Comparison of ENCODE assay signal across 20 mouse cellular contexts in the genomic region with DNA sequence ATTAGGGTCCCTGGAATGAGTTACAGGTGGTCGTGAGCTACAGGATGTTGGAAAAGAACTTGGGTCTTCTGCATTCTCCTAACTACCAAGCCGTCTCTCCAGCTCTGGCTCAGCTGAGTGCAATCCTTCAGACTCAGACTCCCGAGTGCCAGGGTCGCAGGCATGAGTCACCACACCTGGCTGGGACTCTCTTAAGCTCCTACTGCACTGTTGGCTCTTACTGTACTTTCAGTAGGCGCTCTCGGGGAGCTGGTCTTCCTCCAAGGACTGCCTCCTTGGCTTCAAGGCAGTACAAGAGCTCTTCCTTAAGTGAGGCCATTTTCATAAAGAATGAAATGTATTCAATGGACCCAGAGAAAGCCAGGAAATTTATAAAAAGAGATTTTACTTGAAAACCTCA. TPM values are rescaled to one million over a fixed set of nuclear protein-coding genes. Genes with fewer than 3 reads are reported as not detected.
DNase-seq lines count a peak whose midpoint lies in the region; ATAC-seq and TF ChIP-seq lines count a peak whose summit lies in the region.
"Had no signal": no experiment of that assay in that cellular context is flagged by ENCODE, and none has a peak within 500 bp of the region (broad histone marks: within the 10 kb centered on the region; RNA-seq: fewer than 3 reads in every experiment).

No protein-coding gene starts in this region.

- no peak overlapping the region for H3K9ac ChIP-seq in stomach, embryonic 16.5 days (ENCODE audit: low read length)
- no peak overlapping the region for H3K9ac ChIP-seq in midbrain, embryonic 14.5 days (replicated peaks; ENCODE audit: low read length)
- H3K9ac ChIP-seq: liver, postnatal 0 days had no signal

- peaks cover 6% of the 10 kb centered on the region; the same call in 1 of the 2 replicates for H3K36me3 ChIP-seq in stomach, embryonic 16.5 days (ENCODE audit: control insufficient read depth, insufficient read depth, low read length)
- H3K36me3 ChIP-seq in midbrain, embryonic 14.5 days (ENCODE audit: control insufficient read depth, insufficient read depth, low read length), result peaks cover 12% of the 10 kb centered on the region

- DNase-seq in cerebellum, adult 2 months, result peak; percentile 62 to 81
- no peak for DNase-seq in cerebellum, postnatal 14 days
- DNase-seq in lung, postnatal 36 days, result peak; percentile 39
- DNase-seq in lung, adult 2 months, result no peak
- peak; percentile 60 for DNase-seq in adrenal gland, postnatal 14 days
- DNase-seq in midbrain, embryonic 14.5 days, result no peak
- DNase-seq: B cell, adult 2 months; gastrocnemius, postnatal 10 days; kidney, adult 9 months; layer of hippocampus, postnatal 36 days; liver; liver, postnatal 0 days; right cerebral cortex, postnatal 4 days had no signal

- H3K4me1 ChIP-seq in cerebellum, adult 2 months (ENCODE audit: control insufficient read depth, insufficient read depth, low read length), result peaks cover 16% of the 10 kb centered on the region
- no peaks in the 10 kb centered on the region for H3K4me1 ChIP-seq in lung, adult 2 months (ENCODE audit: control insufficient read depth, insufficient read depth, low read length)
- H3K4me1 ChIP-seq in stomach, embryonic 16.5 days (ENCODE audit: control insufficient read depth, insufficient read depth, low read length), result peaks cover 4% of the 10 kb centered on the region
- H3K4me1 ChIP-seq in midbrain, embryonic 14.5 days (ENCODE audit: control insufficient read depth, insufficient read depth, low read length), result no peaks in the 10 kb centered on the region
- H3K4me1 ChIP-seq: embryonic facial prominence, embryonic 10.5 days had no signal

- no peaks in the 10 kb centered on the region for H3K27me3 ChIP-seq in cerebellum, adult 2 months (ENCODE audit: control insufficient read depth, insufficient read depth, low read length)
- no peaks in the 10 kb centered on the region for H3K27me3 ChIP-seq in stomach, embryonic 16.5 days (ENCODE audit: control insufficient read depth, insufficient read depth, low read length)
- H3K27me3 ChIP-seq in midbrain, embryonic 14.5 days (ENCODE audit: control insufficient read depth, insufficient read depth, low read length), result no peaks in the 10 kb centered on the region
- H3K27me3 ChIP-seq: megakaryocyte, embryonic 14.5 days had no signal

- TF ChIP-seq POLR2A in cerebellum, adult 2 months (IDR thresholded peaks at IDR 0.05; ENCODE audit: borderline replicate concordance, insufficient read depth, low read length), result no peak
- no peak for TF ChIP-seq POLR2A in lung, adult 2 months (IDR thresholded peaks at IDR 0.05; ENCODE audit: borderline replicate concordance, extremely low read depth, low read depth, low read length)

- ATAC-seq in stomach, embryonic 16.5 days (ENCODE audit: insufficient read depth, low FRiP score), result 0 out of 2 replicates have a peak, but pooled peaks have one; percentile 27
- ATAC-seq in inflammation-experienced regulatory T-cells, adult 6 months, result no peak
- no peak for ATAC-seq in midbrain, embryonic 14.5 days (ENCODE audit: low FRiP score, low TSS enrichment)
- ATAC-seq: forebrain, embryonic 16.5 days; liver, postnatal 0 days; midbrain, embryonic 16.5 days had no signal

- TF ChIP-seq CTCF in cerebellum, adult 2 months (IDR thresholded peaks at IDR 0.05; ENCODE audit: borderline replicate concordance, insufficient read depth, low read depth, low read length), result no peak
- no peak for TF ChIP-seq CTCF in lung, adult 2 months (IDR thresholded peaks at IDR 0.05; ENCODE audit: insufficient read depth, low read length)

- H3K27ac ChIP-seq in cerebellum, adult 2 months (ENCODE audit: insufficient read depth, low read length), result no peak overlapping the region; the same call in 1 of the 2 replicates
- H3K27ac ChIP-seq in stomach, embryonic 16.5 days (ENCODE audit: low read length), result peak overlapping the region; percentile 84
- no peak overlapping the region for H3K27ac ChIP-seq in midbrain, embryonic 14.5 days (replicated peaks; ENCODE audit: low read depth, low read length)
- H3K27ac ChIP-seq: embryonic facial prominence, embryonic 10.5 days had no signal

- H3K4me3 ChIP-seq in cerebellum, adult 2 months (replicated peaks; ENCODE audit: insufficient read depth, low read depth, low read length), result no peak overlapping the region
- no peak overlapping the region for H3K4me3 ChIP-seq in lung, adult 2 months (replicated peaks; ENCODE audit: extremely low read depth, low read depth, low read length)
- no peak overlapping the region for H3K4me3 ChIP-seq in stomach, embryonic 16.5 days (replicated peaks; ENCODE audit: low read length)
- H3K4me3 ChIP-seq in midbrain, embryonic 14.5 days (replicated peaks; ENCODE audit: low read depth, low read length), result no peak overlapping the region
- H3K4me3 ChIP-seq: embryonic facial prominence, embryonic 10.5 days; erythroblast, embryonic 14.5 days; megakaryocyte, embryonic 14.5 days had no signal

- no peaks in the 10 kb centered on the region; the same call in 1 of the 2 replicates for H3K9me3 ChIP-seq in stomach, embryonic 16.5 days (replicated peaks; ENCODE audit: control insufficient read depth, low read length)
- no peaks in the 10 kb centered on the region for H3K9me3 ChIP-seq in midbrain, embryonic 14.5 days (ENCODE audit: control insufficient read depth, low read length)
- H3K9me3 ChIP-seq: embryonic facial prominence, embryonic 10.5 days had no signal

- 21% methylated on average over 6 of the region's 6 CpGs for WGBS in cerebellum, adult 2 months
- WGBS in lung, adult 2 months, result 70% methylated on average over 6 of the region's 6 CpGs
- 76% methylated on average over 6 of the region's 6 CpGs for WGBS in stomach, embryonic 16.5 days
- 93% methylated on average over 6 of the region's 6 CpGs for WGBS in midbrain, embryonic 14.5 days

- no peak overlapping the region for H3K4me2 ChIP-seq in stomach, embryonic 16.5 days (ENCODE audit: low read depth, low read length)
- no peak overlapping the region for H3K4me2 ChIP-seq in midbrain, embryonic 14.5 days (ENCODE audit: low read length)

RNA-seq across cellular contexts. Expression of gene Usp20, which starts 59.3 kb away (rescaled TPM):
- 59.2 and 68.6 TPM in 2 replicates for polyA plus RNA-seq in cerebellum, adult 2 months (2012; rRNA removed)
- 14.6 and 18.5 TPM in 2 replicates for polyA plus RNA-seq in lung, adult 2 months (2012; rRNA removed)
- total RNA-seq in adrenal gland, postnatal 14 days (2021), result 17.4 and 23.5 TPM in 2 replicates
- polyA plus RNA-seq in stomach, embryonic 16.5 days (2015; fragmentation: Nextera tagmentation; extraction: Ambion mirVana), result 22.0 and 23.8 TPM in 2 replicates
- 10 to 100 TPM; 11.9 to 27.4 (median 16.7) TPM for polyA plus RNA-seq in inflammation-experienced regulatory T-cells, adult 6 months (2017; shearing (Covaris generic))
- 28.5 and 35.8 TPM in 2 replicates for polyA plus RNA-seq in midbrain, embryonic 14.5 days (2014; fragmentation: Nextera tagmentation; extraction: Ambion mirVana)

RNA-seq across cellular contexts. Expression of gene BC005624, which starts 59.4 kb away (rescaled TPM):
- polyA plus RNA-seq in cerebellum, adult 2 months (2012; rRNA removed), result 118 and 123 TPM in 2 replicates
- polyA plus RNA-seq in lung, adult 2 months (2012; rRNA removed), result 19.7 and 33.2 TPM in 2 replicates
- total RNA-seq in adrenal gland, postnatal 14 days (2021), result 33.0 and 37.0 TPM in 2 replicates
- 54.6 and 56.2 TPM in 2 replicates for polyA plus RNA-seq in stomach, embryonic 16.5 days (2015; fragmentation: Nextera tagmentation; extraction: Ambion mirVana)
- polyA plus RNA-seq in inflammation-experienced regulatory T-cells, adult 6 months (2017; shearing (Covaris generic)), result 100 to 1,000 TPM in 1 of 3 experiments, 10 to 100 TPM in 2; 67.1 to 103 (median 93.7) TPM
- polyA plus RNA-seq in midbrain, embryonic 14.5 days (2014; fragmentation: Nextera tagmentation; extraction: Ambion mirVana), result 68.2 and 78.7 TPM in 2 replicates

Comparison
In these comparisons a context has a peak if more than half of its experiments do, and no peak if none do; other contexts are left out.
1. DNase-seq: peak in cerebellum, adult 2 months (2 of 2), lung, postnatal 36 days (single experiment) and adrenal gland, postnatal 14 days (single experiment); none in cerebellum, postnatal 14 days (0 of 2), lung, adult 2 months (single experiment) and midbrain, embryonic 14.5 days (single experiment).